Mouse (Mus musculus) gastrocnemius, postnatal 36 days (tissue): ENCODE measurements around the gene Ttc38. TPM values are rescaled to one million over a fixed set of nuclear protein-coding genes. Genes with fewer than 3 reads are reported as not detected.

Experiments
- DNase-seq, 2 experiments: peaks; one replicate each; pipeline ENCODE4 v3.0.0; 2022
- intact Hi-C: fragments of 180-260 bp; cut with DNase I; formaldehyde crosslinking; loops from one replicate; pipeline ENCODE4 v1.15.1; 2025
- long read RNA-seq, 2 experiments: library from polyadenylated mRNA; stranded (forward); transcript quantifications; one replicate each; pipeline ENCODE4 v2.0.0; 2021
- total RNA-seq, 2 experiments: library from RNA; stranded (reverse); gene quantifications; 2 replicates each; pipeline ENCODE4 v1.2.3; 2021

The Ttc38 gene
- 1 to 10 TPM; 2.8 to 4.7 TPM for total RNA-seq
- long read RNA-seq, experiment 1, partial matches to known transcripts, result 1 of 4 reads
- long read RNA-seq, experiment 1, other reads (novel, unspliced or antisense), result 3 of 4 reads
- long read RNA-seq, experiment 2, partial matches to known transcripts, result 0 of 5 reads
- long read RNA-seq, experiment 2, other reads (novel, unspliced or antisense), result 5 of 5 reads

DNA sequence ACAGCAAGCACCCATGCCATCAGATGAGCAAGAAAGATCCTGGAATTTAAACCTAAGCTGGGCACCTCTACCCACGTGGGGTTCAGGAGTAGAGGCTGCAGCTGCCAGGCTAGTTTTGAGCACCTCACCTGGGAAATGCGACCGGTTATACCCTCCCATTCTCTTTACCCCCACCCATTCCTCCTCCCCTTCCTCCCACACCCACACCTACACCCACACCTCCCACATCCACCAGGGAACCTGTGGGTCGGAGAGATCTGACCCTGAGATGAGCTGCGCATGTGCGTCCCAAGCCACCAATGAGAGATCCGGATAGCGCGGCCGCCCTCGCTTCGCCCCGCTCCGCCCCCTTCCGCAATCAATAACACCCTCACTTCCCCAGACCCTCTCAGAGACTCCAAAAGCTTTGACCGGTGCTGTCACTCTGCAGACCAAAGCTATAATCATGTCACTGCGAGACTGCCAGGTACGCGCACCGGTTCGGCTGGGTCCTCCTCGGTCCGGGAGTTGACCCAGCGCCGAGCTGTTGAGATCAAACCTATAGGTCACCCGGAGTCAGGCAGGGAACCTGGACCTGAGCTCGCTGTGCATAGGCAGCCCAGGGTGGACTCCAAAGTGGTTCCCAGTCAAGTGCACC is at the start of gene Ttc38:
Ttc38 (plus strand) TSS at position 353 of the 637 bp plus-strand sequence.
- intact Hi-C loops, result no loop called here
- peak; percentile 74 to 76 for DNase-seq

- intact Hi-C loops, result no loop called here
- no peak for DNase-seq
Measured at GRCm38 (mm10) chr15:85783146-85783545, 49.0 kb upstream of the Ttc38 start.

DNA sequence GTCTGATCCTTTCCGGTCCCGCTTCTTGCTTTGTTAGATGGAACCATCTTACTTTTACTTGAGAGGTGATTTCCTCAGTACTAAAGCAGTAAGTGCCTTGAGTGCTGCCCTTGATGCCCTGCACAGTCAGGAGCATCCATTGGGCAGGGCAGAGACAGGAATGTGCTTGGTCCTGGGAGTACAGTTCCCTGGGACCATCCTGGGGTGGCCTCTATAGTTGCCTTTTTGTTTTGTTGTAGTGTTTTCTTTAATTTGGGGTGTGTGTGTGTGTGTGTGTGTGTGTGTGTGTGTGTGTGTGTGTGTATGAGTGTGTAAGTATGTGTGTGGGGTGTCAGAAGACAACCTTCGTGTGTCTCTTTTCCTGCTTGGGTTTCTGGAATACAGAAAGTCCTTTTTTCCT is 47.8 kb upstream of the Ttc38 start:
- no peak for DNase-seq
- intact Hi-C loops, result no loop called here

DNA sequence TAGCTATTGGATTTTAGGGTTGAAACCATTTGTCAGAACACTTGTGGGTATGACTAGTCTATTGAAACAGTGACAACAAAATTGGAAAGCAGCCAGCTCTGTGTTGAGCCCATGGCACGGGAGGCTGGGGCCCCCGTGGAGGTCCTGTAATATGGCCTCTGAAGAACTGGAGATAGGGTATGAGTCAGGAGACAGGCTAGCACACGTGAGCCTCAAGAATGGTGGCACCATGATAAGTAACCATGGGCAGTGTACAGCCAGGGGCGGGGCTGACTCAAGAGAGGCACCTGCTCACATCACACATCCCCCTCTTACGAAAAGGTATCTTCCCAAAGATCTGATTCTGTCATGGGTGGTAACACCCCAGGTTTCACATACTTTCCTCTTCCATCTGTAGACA is 45.4 kb upstream of the Ttc38 start:
- no peak for DNase-seq
- intact Hi-C loops, result no loop called here

- DNase-seq, result no peak
- intact Hi-C loops, result no loop called here
Measured at GRCm38 (mm10) chr15:85787482-85787881, 44.6 kb upstream of the Ttc38 start.

- DNase-seq, result no peak
- intact Hi-C loops, result no loop called here
Measured at GRCm38 (mm10) chr15:85788051-85788450, 44.1 kb upstream of the Ttc38 start.

DNA sequence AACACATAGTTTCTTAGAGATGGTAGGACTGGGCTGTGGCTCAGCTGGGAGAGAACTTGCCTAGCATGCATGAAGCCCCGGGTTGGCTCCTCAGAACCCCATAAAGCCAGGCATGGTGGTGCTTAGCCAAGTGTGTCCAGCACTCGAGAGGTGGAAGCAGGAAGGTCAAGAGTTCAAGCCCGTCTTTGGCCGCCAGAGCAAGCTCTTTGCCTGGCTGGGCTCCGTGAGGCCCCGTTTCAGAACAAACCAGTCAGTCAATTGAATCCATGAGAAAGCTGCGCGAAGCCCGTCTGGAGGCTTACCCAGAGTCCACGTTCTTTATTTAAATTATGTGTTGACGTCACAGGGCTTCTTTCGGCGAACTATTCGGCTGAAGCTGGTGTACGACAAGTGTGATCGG is 43.5 kb upstream of the Ttc38 start:
- no peak for DNase-seq
- intact Hi-C loops, result no loop called here

GRCm38 (mm10) chr15:85791449-85791848 is 40.7 kb upstream of the Ttc38 start:
- DNase-seq, result no peak
- intact Hi-C loops, result no loop called here

DNA sequence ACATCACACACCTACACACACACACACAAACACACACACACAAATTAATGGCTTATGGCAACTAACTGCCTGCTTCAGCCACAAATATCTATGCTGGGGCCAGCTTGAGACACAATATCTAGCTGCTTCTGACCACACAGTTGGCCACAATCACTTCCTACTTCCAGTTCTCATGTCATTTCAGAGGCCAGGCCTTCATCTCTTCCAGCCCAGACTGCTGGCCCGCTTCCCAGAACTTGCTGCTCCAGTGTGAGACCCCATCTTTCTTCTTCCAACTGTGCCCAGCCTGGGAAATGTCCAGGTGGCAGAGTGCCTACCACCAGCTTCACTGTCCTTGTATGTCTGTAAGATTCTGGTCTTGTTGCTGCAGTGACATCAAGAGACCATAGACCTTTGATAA is 39.3 kb upstream of the Ttc38 start:
- intact Hi-C loops, result no loop called here
- DNase-seq, result no peak

DNA sequence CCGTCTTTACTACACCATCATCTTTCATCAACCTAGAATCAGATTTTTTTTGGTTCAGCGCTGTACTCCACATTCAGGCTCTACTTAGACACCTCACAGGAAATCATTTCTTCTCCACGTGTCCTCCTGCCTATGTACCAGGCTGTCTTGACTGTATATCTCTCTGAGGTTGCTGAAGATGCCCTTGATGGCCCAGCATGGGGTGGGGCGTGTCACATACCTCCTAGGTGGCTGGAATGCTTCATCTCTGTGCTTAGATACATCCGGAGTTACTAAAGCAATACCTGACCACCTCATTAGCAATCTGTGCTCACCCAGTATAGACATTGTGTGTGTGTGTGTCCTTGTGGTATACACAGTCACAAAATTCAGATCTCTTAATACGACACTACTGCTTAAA is 36.6 kb upstream of the Ttc38 start:
- DNase-seq, result no peak
- intact Hi-C loops, result no loop called here

DNA sequence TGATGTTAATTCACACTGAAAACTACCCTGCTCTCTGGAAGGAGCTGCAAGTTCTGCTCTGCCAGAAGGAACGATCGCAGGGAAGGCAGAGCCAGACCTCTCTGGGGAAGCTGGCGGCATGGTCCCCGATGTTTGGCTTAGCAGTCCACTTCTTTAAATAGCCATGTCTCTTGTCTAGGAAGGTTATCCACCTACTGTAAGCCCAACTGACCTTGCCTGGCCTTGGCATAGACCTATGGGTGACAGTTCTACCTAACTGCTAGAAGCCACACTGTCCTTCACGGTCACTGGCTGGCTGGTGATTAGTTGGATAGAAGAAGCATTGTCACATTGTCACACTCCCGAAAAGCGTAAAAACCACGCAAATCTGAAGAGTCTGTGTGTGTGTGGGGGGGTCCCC is 33.4 kb upstream of the Ttc38 start:
- intact Hi-C loops, result no loop called here
- DNase-seq, result no peak

GRCm38 (mm10) chr15:85802931-85803330 is 29.2 kb upstream of the Ttc38 start:
- no peak for DNase-seq
- intact Hi-C loops, result loop anchor here (5.0 kb wide), 1 partner anchor 71 kb away; the partner anchor contains the start of gene Ppara

- DNase-seq, result no peak
- intact Hi-C loops, result no loop called here
Measured at GRCm38 (mm10) chr15:85806886-85807285, 25.2 kb upstream of the Ttc38 start.

GRCm38 (mm10) chr15:85807404-85807803 is 24.7 kb upstream of the Ttc38 start:
- no peak for DNase-seq
- intact Hi-C loops, result no loop called here

- intact Hi-C loops, result no loop called here
- no peak for DNase-seq
Measured at GRCm38 (mm10) chr15:85808031-85808430, 24.1 kb upstream of the Ttc38 start.

GRCm38 (mm10) chr15:85808434-85808833 is 23.7 kb upstream of the Ttc38 start:
- intact Hi-C loops, result no loop called here

DNA sequence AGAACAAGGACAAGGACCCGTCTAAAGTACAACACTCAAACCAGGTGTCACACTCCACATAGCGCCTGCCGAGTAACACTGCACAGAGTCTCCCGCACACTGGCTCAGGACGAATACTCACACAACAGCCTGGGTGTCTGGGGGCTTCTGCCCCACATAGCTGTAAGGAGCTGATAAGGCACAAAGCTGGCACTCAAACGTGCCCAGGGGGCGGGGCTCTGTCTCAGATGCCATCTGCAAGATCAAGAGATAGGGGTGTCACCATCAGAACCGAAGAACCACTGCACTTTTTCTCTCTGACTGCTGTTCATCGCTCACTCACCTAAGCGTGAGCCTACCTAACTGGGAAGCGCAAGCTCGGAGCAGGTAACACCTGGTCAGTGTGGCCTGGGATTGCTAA is 23.0 kb upstream of the Ttc38 start:
- no peak for DNase-seq
- intact Hi-C loops, result no loop called here

More at GRCm38 (mm10) chr15:85808434-85808833, 23.7 kb upstream of the Ttc38 start:
- DNase-seq, result no peak

DNA sequence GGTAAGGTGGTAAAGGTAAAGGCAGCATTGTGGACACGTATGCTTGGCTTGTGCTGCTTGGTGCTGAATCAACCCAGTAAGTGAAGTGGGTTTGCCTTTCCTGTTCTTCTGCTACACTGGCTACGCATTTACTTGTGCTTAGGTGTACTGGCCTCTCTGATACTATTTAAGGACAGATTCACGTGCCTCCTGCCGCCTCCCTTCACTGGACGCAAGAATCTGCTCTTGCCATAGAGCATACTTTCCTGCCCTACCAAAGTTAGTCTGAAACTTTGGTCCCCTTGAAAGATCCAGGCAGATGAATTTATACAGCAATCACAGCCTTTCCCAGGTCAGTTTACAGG is 21.7 kb upstream of the Ttc38 start:
- intact Hi-C loops, result loop anchor here (5.0 kb wide), 1 partner anchor 73 kb away; no protein-coding TSS in a partner anchor
- no peak for DNase-seq

GRCm38 (mm10) chr15:85810806-85811521 is 21.1 kb upstream of the Ttc38 start:
- DNase-seq, result peak in 1 of 2 experiments; percentile 70
- intact Hi-C loops, result loop anchor here (5.0 kb wide), 1 partner anchor 74 kb away; no protein-coding TSS in a partner anchor

GRCm38 (mm10) chr15:85811535-85812277 is 20.4 kb upstream of the Ttc38 start, which contains the start of gene Cdpf1:
TSS of gene Cdpf1 (minus strand) at chr15:85811697.
- intact Hi-C loops, result loop anchor here (5.0 kb wide), 1 partner anchor 74 kb away; no protein-coding TSS in a partner anchor
- DNase-seq, result peak; percentile 98 to 100

DNA sequence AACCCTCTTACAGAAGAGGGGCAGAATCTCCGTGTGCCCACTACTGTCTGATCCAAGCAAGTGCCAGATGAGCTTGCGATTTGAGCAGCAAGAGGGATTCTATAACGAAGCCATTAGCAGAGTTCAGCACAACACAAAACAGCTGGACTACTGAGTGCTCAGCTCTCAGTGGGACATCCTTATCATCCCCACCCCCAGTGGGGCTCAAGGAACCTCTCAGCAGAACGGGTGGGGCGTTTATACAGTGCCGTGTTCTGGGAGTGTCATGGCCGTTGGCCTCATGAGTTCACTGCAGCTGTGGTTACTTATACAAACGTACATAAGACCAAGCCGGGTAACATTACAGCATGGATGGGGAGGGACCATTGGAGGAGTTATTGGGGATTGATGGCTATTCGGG is 18.7 kb upstream of the Ttc38 start:
- intact Hi-C loops, result loop anchor here (5.0 kb wide), 1 partner anchor 76 kb away; no protein-coding TSS in a partner anchor
- no peak for DNase-seq
